Mouse (Mus musculus) bone marrow macrophage, adult 2 months (primary cell): ENCODE measurements around the gene Gtpbp6. TPM values are rescaled to one million over a fixed set of nuclear protein-coding genes. Genes with fewer than 3 reads are reported as not detected.

Source experiments
- H3K27ac ChIP-seq: 2 replicates; pipeline ENCODE4 v1.5.1; 2012; ENCODE audit warnings: low read depth, low read length; ENCODE audit not compliant: insufficient read depth
- H3K4me1 ChIP-seq: 2 replicates; pipeline ENCODE4 v1.6.1; 2012; ENCODE audit warnings: low read length; ENCODE audit not compliant: control insufficient read depth, insufficient read depth
- H3K4me3 ChIP-seq: 2 replicates; pipeline ENCODE4 v1.5.1; 2012; ENCODE audit warnings: mild to moderate bottlenecking, low read length, moderate library complexity; ENCODE audit not compliant: insufficient read depth
- CTCF ChIP-seq: IDR thresholded peaks from 2 replicates; pipeline ENCODE4 v1.5.1; 2012; ENCODE audit warnings: low read depth, mild to moderate bottlenecking, low read length, moderate library complexity
- POLR2A ChIP-seq: IDR thresholded peaks from 2 replicates; pipeline ENCODE4 v1.6.1; 2012; ENCODE audit warnings: mild to moderate bottlenecking, low read depth, low read length, borderline replicate concordance
- polyA plus RNA-seq: library from polyadenylated mRNA; stranded (reverse); fragments of >200 nt; gene quantifications from 2 replicates; pipeline ENCODE4 v1.2.4, GENCODE M21; 2012; ENCODE audit not compliant: missing spikeins, insufficient read depth, insufficient read length

The Gtpbp6 gene
- polyA plus RNA-seq, 1 experiment: 26.0 TPM

GRCm38 (mm10) chr5:110108305-110108628 lies 270 bp upstream of the Gtpbp6 start:
- Histone ChIP-seq H3K4me1 (0 out of 2 replicates have a peak, but pooled peaks cover 2% of the 10 kb centered on the region), H3K27ac (no peak overlapping the region), H3K4me3 (peak overlapping the region; percentile 93; the same call in 1 of the 2 replicates)
- TF ChIP-seq POLR2A: no peak
- no peak for TF ChIP-seq CTCF

GRCm38 (mm10) chr5:110106901-110107564 lies 964 bp downstream of the Gtpbp6 start:
- H3K4me3 ChIP-seq: peak overlapping the region; percentile 93
- TF ChIP-seq CTCF: no peak
- TF ChIP-seq POLR2A: no peak
- H3K4me1 ChIP-seq: 0 out of 2 replicates have a peak, but pooled peaks cover 2% of the 10 kb centered on the region
- peak overlapping the region; percentile 89 for H3K27ac ChIP-seq

- H3K27ac ChIP-seq: no peak overlapping the region
- peak overlapping the region; percentile 93 for H3K4me3 ChIP-seq
- TF ChIP-seq POLR2A (no peak), CTCF (no peak)
- peaks cover 5% of the 10 kb centered on the region; the same call in 1 of the 2 replicates for H3K4me1 ChIP-seq
Measured at GRCm38 (mm10) chr5:110106140-110106871, 1.7 kb downstream of the Gtpbp6 start.

- TF ChIP-seq POLR2A: no peak
- TF ChIP-seq CTCF: no peak
- H3K4me3 ChIP-seq: no peak overlapping the region
- no peak overlapping the region for H3K27ac ChIP-seq
- H3K4me1 ChIP-seq: peaks cover 5% of the 10 kb centered on the region; the same call in 1 of the 2 replicates
Measured at GRCm38 (mm10) chr5:110104616-110105380, 3.2 kb downstream of the Gtpbp6 start.

GRCm38 (mm10) chr5:110103901-110104615 lies 3.9 kb downstream of the Gtpbp6 start:
- Histone ChIP-seq H3K4me1 (peaks cover 5% of the 10 kb centered on the region; the same call in 1 of the 2 replicates), H3K27ac (no peak overlapping the region), H3K4me3 (no peak overlapping the region)
- no peak for TF ChIP-seq CTCF
- no peak for TF ChIP-seq POLR2A

GRCm38 (mm10) chr5:110102853-110103625 lies 5.0 kb downstream of the Gtpbp6 start:
- no peak overlapping the region for H3K27ac ChIP-seq
- no peak overlapping the region for H3K4me3 ChIP-seq
- H3K4me1 ChIP-seq: peaks cover 3% of the 10 kb centered on the region; the same call in 1 of the 2 replicates
- TF ChIP-seq CTCF (no peak), POLR2A (no peak)

GRCm38 (mm10) chr5:110102429-110102828 lies 5.6 kb downstream of the Gtpbp6 start:
- no peak overlapping the region for H3K27ac ChIP-seq
- TF ChIP-seq CTCF (no peak), POLR2A (no peak)
- no peak overlapping the region for H3K4me3 ChIP-seq
- H3K4me1 ChIP-seq: peaks cover 3% of the 10 kb centered on the region; the same call in 1 of the 2 replicates

- Histone ChIP-seq H3K27ac (no peak overlapping the region), H3K4me1 (peaks cover 3% of the 10 kb centered on the region; the same call in 1 of the 2 replicates), H3K4me3 (0 out of 2 replicates have a peak overlapping the region, but pooled peaks have one; percentile 22)
- TF ChIP-seq POLR2A: no peak
- no peak for TF ChIP-seq CTCF
Measured at GRCm38 (mm10) chr5:110101716-110102347, 6.2 kb downstream of the Gtpbp6 start.
